Mouse (Mus musculus) cortical plate, adult 2 months (tissue): ENCODE measurements around the gene Noc2l. TPM values are rescaled to one million over a fixed set of nuclear protein-coding genes. Genes with fewer than 3 reads are reported as not detected.

ENCODE experiments used
- H3K27ac ChIP-seq: fragments of 200-500 bp; 2 replicates; pipeline ENCODE4 v1.5.1; 2012; ENCODE audit warnings: low read length, control low read depth, inconsistent platforms; ENCODE audit not compliant: insufficient read depth
- H3K4me1 ChIP-seq: fragments of 200-500 bp; 2 replicates; pipeline ENCODE4 v1.6.1; 2011; ENCODE audit warnings: low read length; ENCODE audit not compliant: control insufficient read depth, insufficient read depth
- H3K4me3 ChIP-seq: fragments of 200-500 bp; 2 replicates; pipeline ENCODE4 v1.5.1; 2011; ENCODE audit warnings: mild to moderate bottlenecking, low read length, control low read depth; ENCODE audit not compliant: insufficient read depth
- CTCF ChIP-seq: fragments of 200-500 bp; IDR thresholded peaks from 2 replicates; pipeline ENCODE4 v1.5.1; 2011; ENCODE audit warnings: mild to moderate bottlenecking, control low read depth, low read length; ENCODE audit not compliant: insufficient read depth; ENCODE audit errors: extremely low read depth
- POLR2A ChIP-seq: fragments of 200-500 bp; IDR thresholded peaks from 2 replicates; pipeline ENCODE4 v1.6.1; 2011; ENCODE audit warnings: mild to moderate bottlenecking, low read length, control low read depth; ENCODE audit not compliant: insufficient read depth; ENCODE audit errors: extremely low read depth
- polyA plus RNA-seq: library from polyadenylated mRNA; depleted of rRNA; stranded (reverse); fragments of >200 nt; gene quantifications from 2 replicates; pipeline ENCODE4 v1.2.3, GENCODE M21; 2012

Gene Noc2l
- polyA plus RNA-seq, 1 experiment = 94.2 TPM

- Histone ChIP-seq H3K27ac (no peak within 1 kb of the TSS), H3K4me3 (no peak within 1 kb of the TSS), H3K4me1 (no peaks in the 10 kb centered on the region)
- TF ChIP-seq POLR2A (no peak), CTCF (no peak)
These were observed 20.2 kb upstream of the Noc2l start, which contains the start of gene Perm1 for GRCm38 (mm10) chr4:156215649-156216048. Perm1 (plus strand) TSS chr4:156215868.

- TF ChIP-seq CTCF (no peak), POLR2A (no peak)
- no peaks in the 10 kb centered on the region for H3K4me1 ChIP-seq
- H3K4me3 ChIP-seq = no peak overlapping the region
- no peak overlapping the region for H3K27ac ChIP-seq
These were observed 19.6 kb upstream of the Noc2l start for GRCm38 (mm10) chr4:156216196-156216595.

- no peaks in the 10 kb centered on the region for H3K4me1 ChIP-seq
- no peak overlapping the region for H3K4me3 ChIP-seq
- no peak overlapping the region for H3K27ac ChIP-seq
- no peak for TF ChIP-seq CTCF
- no peak for TF ChIP-seq POLR2A
These were observed 18.7 kb upstream of the Noc2l start for GRCm38 (mm10) chr4:156217022-156217669.

GRCm38 (mm10) chr4:156217838-156218237 lies 18.0 kb upstream of the Noc2l start:
- H3K4me1 ChIP-seq = no peaks in the 10 kb centered on the region
- TF ChIP-seq POLR2A = no peak
- no peak for TF ChIP-seq CTCF
- no peak overlapping the region for H3K4me3 ChIP-seq
- no peak overlapping the region for H3K27ac ChIP-seq

- no peak for TF ChIP-seq CTCF
- no peak for TF ChIP-seq POLR2A
- no peak overlapping the region for H3K27ac ChIP-seq
- no peaks in the 10 kb centered on the region for H3K4me1 ChIP-seq
- no peak overlapping the region for H3K4me3 ChIP-seq
These were observed 15.9 kb upstream of the Noc2l start for GRCm38 (mm10) chr4:156219936-156220335.

GRCm38 (mm10) chr4:156224276-156224675 lies 11.5 kb upstream of the Noc2l start:
- no peak overlapping the region for H3K27ac ChIP-seq
- peaks cover 4% of the 10 kb centered on the region for H3K4me1 ChIP-seq
- TF ChIP-seq POLR2A (no peak), CTCF (no peak)
- no peak overlapping the region for H3K4me3 ChIP-seq

GRCm38 (mm10) chr4:156227752-156228392 lies 7.9 kb upstream of the Noc2l start:
- no peak for TF ChIP-seq CTCF
- TF ChIP-seq POLR2A = no peak
- H3K4me1 ChIP-seq = peaks cover 5% of the 10 kb centered on the region
- H3K4me3 ChIP-seq = no peak overlapping the region
- H3K27ac ChIP-seq = no peak overlapping the region

- Histone ChIP-seq H3K4me1 (peaks cover 5% of the 10 kb centered on the region), H3K27ac (no peak overlapping the region), H3K4me3 (no peak overlapping the region)
- TF ChIP-seq CTCF (no peak), POLR2A (no peak)
These were observed 7.3 kb upstream of the Noc2l start for GRCm38 (mm10) chr4:156228393-156229024.

- Histone ChIP-seq H3K4me3 (peak overlapping the region; percentile 93), H3K27ac (peak overlapping the region; percentile 82; the same call in 1 of the 2 replicates), H3K4me1 (peaks cover 5% of the 10 kb centered on the region)
- TF ChIP-seq POLR2A (no peak), CTCF (no peak)
These were observed 1.7 kb upstream of the Noc2l start for GRCm38 (mm10) chr4:156234021-156234501.

- Histone ChIP-seq H3K4me1 (0 out of 2 replicates have a peak, but pooled peaks cover 2% of the 10 kb centered on the region), H3K27ac (peak within 1 kb of the TSS; percentile 82), H3K4me3 (peak within 1 kb of the TSS; percentile 93)
- TF ChIP-seq CTCF = no peak
- TF ChIP-seq POLR2A = 0 out of 2 replicates have a peak, but pooled peaks have one; percentile 14
These were observed 1.1 kb upstream of the Noc2l start, which contains the start of gene Plekhn1 for GRCm38 (mm10) chr4:156234701-156235213. Plekhn1 (minus strand) TSS chr4:156234857.
